Mouse (Mus musculus): ENCODE results near the gene Vkorc1l1.
A peak's percentile ranks its signal among the peaks of the same experiment; 100 is the strongest.

GRCm38 (mm10) chr5:129955792-129956191, 14.0 kb downstream of the Vkorc1l1 start:
- TF ChIP-seq CTCF (IDR thresholded peaks at IDR 0.05; ENCODE audit: low read depth, low read length): no peak
- peak; percentile 52; the same call in 1 of the 2 replicates for TF ChIP-seq TAL1 (conservative IDR thresholded peaks at IDR 0.05; ENCODE audit: low read depth, low read length)
- TF ChIP-seq GATA1 (IDR thresholded peaks at IDR 0.05; ENCODE audit: borderline replicate concordance, low read length): no peak
- TF ChIP-seq GATA2 (IDR thresholded peaks at IDR 0.05; ENCODE audit: borderline replicate concordance, low read depth, low read length): peak; percentile 66; the same call in 1 of the 2 replicates
- no peak for TF ChIP-seq POLR2AphosphoS5 (IDR thresholded peaks at IDR 0.05; ENCODE audit: insufficient replicate concordance, low read depth, low read length)

All from G1E (cell line).